Mouse (Mus musculus) activated CD4-positive, CD25-positive, alpha-beta regulatory T cell, adult 4 months (primary cell): Measurements from ENCODE around the gene Kcmf1. TPM values are rescaled to one million over a fixed set of nuclear protein-coding genes. Genes with fewer than 3 reads are reported as not detected.
A peak's percentile ranks its signal among the peaks of the same experiment; 100 is the strongest.
"Not testable (repeated sequence)": the region's sequence is repeated elsewhere in the genome, so short reads cannot be mapped to it uniquely, and the experiment has no call there.

Experiments
- ATAC-seq: one replicate; pipeline ENCODE4 v1.8.0; 2017
- polyA plus RNA-seq, 2 experiments: library from polyadenylated mRNA; unstranded; fragments of 100-300 nt; shearing (Covaris generic); gene quantifications; one replicate each; pipeline ENCODE4 v1.2.1; 2017

Gene Kcmf1
- polyA plus RNA-seq, 2 experiments from 2014 or later, result 10.1 to 12.0 TPM

GRCm38 (mm10) chr6:72898244-72899200 lies 1.3 kb downstream of the Kcmf1 start:
- peak; percentile 52 for ATAC-seq

DNA sequence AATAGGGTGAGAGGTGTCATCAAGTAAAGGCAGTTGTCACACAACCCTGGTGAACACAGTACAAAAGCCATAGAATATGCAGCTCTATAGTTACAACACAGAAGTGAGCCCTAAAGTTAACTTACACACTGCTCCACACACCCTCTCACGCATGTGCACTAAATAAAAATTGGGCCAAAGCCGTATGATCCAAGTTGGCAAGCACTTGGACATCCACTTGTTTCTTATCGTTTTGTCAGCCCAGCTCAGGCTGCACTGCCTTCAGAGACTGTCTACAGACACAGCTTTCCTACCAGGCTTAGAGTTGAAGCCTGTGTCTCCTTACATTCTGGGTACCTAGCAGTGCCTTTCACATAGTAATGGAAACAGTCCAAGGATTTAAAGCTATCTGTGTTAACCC lies 4.8 kb downstream of the Kcmf1 start:
- ATAC-seq, result no peak

DNA sequence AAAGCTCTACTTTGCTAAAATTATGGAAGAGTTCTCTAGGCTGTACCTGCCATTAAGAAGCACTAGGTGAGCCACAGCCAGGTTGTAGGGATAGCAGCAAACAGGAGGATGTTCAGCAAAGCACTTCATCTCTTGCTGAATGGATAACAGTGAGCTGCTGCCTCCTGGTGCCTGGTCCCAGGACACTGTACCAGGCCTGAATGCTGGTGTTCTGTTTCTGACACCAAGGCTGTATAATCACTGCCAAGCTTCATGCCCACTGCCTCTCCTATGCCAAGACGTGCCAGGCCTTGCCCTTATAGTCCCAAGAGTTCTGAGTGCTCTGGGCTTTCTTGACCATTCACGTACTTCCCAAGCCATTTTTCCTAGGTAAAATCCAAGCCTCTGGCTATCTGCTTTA lies 8.5 kb downstream of the Kcmf1 start:
- no peak for ATAC-seq

- no peak for ATAC-seq
These were observed 11.1 kb downstream of the Kcmf1 start for GRCm38 (mm10) chr6:72888655-72889054.

DNA sequence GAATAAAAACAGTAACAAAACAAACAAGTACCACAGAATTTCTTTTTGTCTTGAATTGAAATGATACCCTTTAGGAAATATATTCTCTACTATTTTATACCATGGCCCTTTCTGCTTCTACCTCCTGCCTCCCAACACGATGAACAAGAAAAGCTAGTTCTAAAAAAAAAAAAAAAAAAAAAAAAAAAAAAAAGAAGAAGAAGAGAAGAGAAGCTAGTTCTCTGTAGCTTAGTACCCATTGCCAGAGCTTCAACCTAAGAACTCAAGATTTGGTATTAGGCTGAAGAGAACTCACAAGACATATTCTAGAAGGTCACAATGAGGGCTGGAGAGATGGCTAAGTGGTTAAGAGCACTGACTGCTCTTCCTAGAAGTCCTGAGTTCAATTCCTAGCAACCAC lies 14.5 kb downstream of the Kcmf1 start:
- no peak for ATAC-seq

GRCm38 (mm10) chr6:72884767-72885166 lies 15.0 kb downstream of the Kcmf1 start:
- ATAC-seq, result no peak

DNA sequence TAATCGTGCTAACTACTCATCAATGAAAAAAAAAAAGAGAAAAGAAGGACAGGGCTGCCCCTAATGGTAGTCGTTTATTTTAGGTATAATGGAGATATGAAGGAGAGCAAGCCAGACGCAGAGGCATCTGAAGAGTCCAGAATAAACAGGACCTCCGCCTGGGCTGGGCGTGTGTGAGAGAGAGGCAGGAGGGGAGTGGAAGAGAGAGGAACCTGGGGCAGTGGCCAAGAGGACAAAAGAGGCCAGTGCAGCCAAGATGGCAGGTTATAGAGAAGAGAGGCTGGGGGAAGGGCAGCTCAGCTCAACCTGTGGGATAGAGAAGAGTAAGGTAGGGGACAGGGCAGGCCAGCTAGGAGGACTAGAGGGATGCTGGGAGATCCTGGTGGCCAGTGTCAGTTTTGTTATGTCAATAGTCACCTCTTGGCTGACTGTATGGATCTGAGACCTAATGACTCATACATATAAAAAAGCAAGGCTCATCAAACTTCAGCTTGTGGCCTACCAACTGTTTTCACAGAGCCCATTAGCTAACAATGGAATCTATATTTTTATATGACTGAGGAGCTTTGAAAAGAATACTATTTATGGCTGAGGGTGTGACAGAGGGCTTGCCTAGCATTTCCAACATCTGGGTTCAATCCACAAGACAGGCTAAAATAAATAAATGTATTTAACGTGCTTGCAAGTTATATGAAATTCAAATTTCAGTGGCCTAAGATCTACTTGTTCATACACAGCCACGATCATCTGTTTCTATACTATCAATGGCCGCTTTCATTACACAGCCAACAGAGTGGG lies 16.9 kb downstream of the Kcmf1 start:
- ATAC-seq, result no peak

- no peak for ATAC-seq
These were observed 17.6 kb downstream of the Kcmf1 start for GRCm38 (mm10) chr6:72882222-72882621.

- peak; percentile 41 for ATAC-seq
These were observed 18.2 kb downstream of the Kcmf1 start for GRCm38 (mm10) chr6:72881619-72881979.

DNA sequence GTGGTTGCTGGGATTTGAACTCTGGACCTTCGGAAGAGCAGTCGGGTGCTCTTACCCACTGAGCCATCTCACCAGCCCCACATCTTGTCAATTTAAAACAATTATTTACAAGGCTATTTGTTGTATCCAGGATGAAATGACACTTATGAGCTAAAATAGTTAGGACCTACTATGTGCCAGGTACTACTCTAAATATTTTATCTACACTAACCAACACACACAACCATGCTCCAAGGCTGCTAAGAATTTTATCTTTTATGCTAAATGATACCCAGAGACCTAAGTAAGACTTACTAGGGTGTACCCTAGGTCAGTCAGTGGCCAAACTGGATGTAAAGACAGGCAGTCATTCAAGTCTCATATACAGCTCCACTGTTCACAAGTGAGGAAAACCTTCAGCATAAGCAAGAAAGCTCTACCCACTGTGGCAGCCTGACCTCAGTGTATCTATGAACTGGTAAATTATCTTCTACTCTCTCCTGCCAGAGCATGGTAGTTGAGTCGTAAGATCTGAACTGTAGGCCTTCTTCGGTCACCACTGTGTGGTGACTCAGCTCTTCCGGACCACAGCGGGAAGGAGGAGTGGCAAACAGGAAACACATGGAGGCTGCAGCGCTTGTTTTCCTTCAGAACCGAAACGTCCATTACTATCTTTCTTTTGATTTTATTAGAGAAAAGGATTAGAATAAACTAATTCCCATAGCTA lies 18.7 kb downstream of the Kcmf1 start:
- ATAC-seq, result peak; percentile 83

DNA sequence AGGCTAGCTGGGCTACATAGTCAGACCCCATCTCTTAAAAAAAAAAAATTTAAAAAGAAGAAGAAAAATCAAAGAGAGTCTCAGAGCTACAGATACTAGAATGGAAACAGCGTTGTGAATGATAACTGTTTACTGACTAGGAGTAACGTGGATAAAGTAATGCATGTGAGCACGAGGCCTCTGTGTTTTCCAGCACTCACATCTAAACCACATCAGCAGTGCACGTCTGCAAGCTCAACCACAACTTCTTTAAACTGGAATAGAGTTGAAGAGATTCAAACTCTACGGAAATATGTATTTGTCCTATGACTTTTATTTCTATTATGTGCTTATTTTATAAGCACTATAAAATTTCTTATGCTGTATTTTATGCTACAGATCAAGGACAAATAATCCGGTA lies 23.1 kb downstream of the Kcmf1 start:
- ATAC-seq, result no peak

DNA sequence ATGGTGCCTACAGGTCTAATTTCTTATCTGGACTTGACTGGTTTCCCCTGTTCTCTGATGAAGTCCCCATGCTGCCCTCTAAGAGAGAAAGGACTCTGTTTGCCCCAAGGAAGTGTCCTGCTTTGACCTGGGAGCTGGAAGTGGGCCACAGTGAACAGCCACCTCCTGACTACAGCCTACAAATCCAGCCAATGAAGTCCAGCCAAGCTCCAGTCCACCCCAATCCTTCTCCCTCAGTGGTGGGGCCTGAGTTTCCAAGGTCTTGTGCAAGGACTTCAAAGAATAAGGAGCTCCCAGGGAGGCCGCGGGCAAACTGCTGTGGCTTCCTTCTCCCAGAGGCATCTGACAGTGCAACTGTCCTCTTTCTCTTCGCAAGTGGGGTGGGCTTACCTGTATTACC lies 26.4 kb downstream of the Kcmf1 start:
- no peak for ATAC-seq

DNA sequence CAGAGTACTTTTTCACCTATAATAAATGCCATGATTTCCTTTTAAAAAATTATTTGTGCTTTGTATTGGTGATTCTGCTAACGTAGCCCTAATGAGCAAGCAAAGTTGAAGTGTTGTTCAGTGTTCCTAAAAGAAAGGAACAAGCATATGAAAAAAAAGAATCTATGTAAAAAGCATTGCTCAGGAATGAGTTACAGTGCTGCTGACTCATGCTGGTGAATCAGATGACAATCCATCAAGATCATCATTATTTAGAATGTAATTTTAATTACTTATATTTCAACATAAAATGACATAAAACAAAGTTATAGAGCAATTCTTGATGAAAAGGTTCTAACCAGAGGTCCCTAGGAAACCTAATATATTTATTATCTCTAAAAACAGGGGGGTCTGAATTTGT lies 27.5 kb downstream of the Kcmf1 start:
- ATAC-seq, result no peak

- no peak for ATAC-seq
These were observed 30.2 kb downstream of the Kcmf1 start for GRCm38 (mm10) chr6:72869601-72870000.

DNA sequence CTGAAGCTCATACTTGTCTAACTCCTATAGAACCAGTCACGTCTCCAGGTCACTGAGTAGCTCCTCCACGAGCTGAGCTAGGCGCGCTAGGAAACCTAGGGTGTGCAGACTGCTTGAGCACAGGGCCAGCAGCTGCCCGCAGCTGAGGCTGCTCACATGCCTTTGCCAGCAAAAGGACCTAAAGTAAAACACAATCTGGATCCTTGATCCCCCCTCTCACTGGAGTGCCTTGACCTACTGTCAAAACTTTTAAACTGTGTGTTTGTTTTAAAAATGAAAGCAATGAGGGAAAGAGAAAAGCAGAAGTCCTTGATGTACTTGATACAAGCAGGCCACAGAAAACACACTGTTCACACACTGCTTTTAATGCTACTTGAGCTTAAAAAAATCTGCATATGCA lies 31.1 kb downstream of the Kcmf1 start:
- no peak for ATAC-seq

DNA sequence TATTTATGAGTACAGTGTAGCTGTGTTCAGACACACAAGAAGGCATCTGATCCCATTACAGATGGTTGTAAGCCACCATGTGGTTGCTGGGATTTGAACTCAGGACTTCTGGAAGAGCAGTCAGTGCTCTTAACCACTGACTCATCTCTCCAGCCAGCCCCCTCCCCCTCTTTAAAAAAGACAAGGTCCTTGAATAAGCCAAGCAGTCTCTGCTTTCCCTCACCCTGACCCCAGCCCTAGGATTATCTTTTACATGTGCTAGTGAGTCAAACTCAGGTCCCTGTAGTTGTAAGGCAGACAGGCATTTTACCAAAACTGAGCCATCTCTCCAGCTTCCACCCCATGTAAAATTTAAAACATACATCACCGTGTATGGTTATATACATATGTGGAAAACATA lies 32.0 kb downstream of the Kcmf1 start:
- no peak for ATAC-seq

DNA sequence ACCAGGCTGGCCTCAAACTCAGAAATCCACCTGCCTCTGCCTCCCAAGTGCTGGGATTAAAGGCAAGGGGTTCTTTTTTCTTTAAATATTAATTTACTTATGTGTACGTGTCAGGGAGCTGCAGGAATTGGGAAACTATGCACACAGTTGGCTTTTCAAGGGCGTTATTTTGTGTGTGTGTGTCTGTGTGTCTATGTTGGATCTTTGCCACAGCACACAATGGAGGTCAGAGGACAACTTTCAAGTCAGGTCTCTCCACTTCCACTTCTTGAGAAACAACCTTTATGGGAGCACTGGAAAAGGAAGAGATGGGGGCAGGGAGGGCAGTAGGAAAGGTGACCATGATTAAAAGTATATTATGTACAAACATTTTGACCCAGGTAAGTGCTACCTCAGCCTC lies 33.5 kb downstream of the Kcmf1 start:
- ATAC-seq, result no peak

- ATAC-seq, result not testable (repeated sequence)
These were observed 37.1 kb downstream of the Kcmf1 start for GRCm38 (mm10) chr6:72862686-72863085.

DNA sequence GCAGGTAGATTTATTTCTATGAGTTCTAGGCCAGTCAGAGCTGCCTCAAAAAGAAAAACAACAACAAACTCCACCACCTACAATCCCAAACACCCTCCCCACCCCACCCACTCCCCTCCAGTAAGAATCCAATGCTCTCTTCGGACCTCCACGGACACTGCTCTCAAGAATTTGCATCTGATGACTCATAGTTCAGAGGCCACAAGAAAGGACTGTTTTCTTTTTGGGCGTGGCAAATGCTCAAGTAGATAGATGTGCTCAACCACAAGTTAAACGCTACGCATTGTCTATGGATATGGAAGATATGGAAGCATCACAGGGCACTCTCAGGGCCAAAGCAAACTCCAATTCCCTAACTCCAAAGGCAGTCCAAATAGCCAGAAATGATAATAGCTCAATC lies 45.5 kb downstream of the Kcmf1 start:
- ATAC-seq, result no peak

DNA sequence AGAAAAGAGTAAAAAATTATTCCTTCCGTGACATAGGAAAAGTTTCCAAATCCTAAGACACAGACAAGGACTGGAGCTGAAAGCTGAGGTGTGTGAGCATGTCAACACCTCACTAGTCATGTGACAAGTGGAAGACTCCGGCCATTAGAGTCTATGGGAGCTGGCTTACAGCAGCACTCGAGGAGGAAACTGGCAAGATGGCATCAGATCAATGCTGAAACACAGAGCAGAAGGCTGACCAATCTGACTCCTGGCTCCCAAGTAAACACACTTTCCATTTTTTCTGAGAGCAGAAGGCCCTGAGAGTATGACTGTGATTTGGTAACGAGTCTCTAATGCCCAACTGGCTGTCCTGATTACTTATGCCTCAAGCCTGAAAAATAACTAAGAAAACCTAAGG lies 47.6 kb downstream of the Kcmf1 start:
- ATAC-seq, result no peak

GRCm38 (mm10) chr6:72851633-72852032 lies 48.1 kb downstream of the Kcmf1 start:
- no peak for ATAC-seq

GRCm38 (mm10) chr6:72841986-72842502 lies 57.7 kb downstream of the Kcmf1 start:
- no peak for ATAC-seq
